Mouse (Mus musculus) B cell, adult 2 months (primary cell): ENCODE data around the gene Arfgap3.

Source experiments
- DNase-seq, 2 experiments: peaks; one replicate each; pipeline ENCODE4 v3.0.0; 2022

Gene Arfgap3

GRCm38 (mm10) chr15:83251176-83252004 lies 98.7 kb downstream of the Arfgap3 start, which contains the start of gene A4galt:
Gene A4galt, minus strand, starts transcription at chr15:83251774.
- no peak for DNase-seq

GRCm38 (mm10) chr15:83250651-83251175 lies 99.3 kb downstream of the Arfgap3 start:
- DNase-seq, result no peak
